Mouse (Mus musculus) spleen, adult 2 months (tissue): ENCODE measurements around the gene Otog. TPM values are rescaled to one million over a fixed set of nuclear protein-coding genes. Genes with fewer than 3 reads are reported as not detected.

Experiments
- DNase-seq, 2 experiments: peaks; one replicate each; pipeline versions ENCODE4 v3.0.0 to v3.0.0-alpha.2; 2012 to 2021; ENCODE audit warnings: low spot score in 2 of 2, low read depth in 1 of 2
- H3K27ac ChIP-seq: fragments of 200-500 bp; 2 replicates; pipeline ENCODE4 v1.5.1; 2012; ENCODE audit warnings: low read length, inconsistent platforms; ENCODE audit not compliant: insufficient read depth
- H3K27me3 ChIP-seq: fragments of 200-500 bp; 2 replicates; pipeline ENCODE4 v1.6.1; 2012; ENCODE audit warnings: mild to moderate bottlenecking, moderate library complexity, low read length, inconsistent platforms; ENCODE audit not compliant: control insufficient read depth, insufficient read depth
- H3K36me3 ChIP-seq: fragments of 200-500 bp; 2 replicates; pipeline ENCODE4 v1.6.1; 2012; ENCODE audit warnings: mild to moderate bottlenecking, low read length, inconsistent platforms; ENCODE audit not compliant: control insufficient read depth, insufficient read depth
- H3K4me1 ChIP-seq: fragments of 200-500 bp; 2 replicates; pipeline ENCODE4 v1.6.1; 2011; ENCODE audit warnings: inconsistent platforms; ENCODE audit not compliant: control insufficient read depth, insufficient read depth, insufficient read length
- H3K4me3 ChIP-seq: fragments of 200-500 bp; 2 replicates; pipeline ENCODE4 v1.5.1; 2011; ENCODE audit warnings: mild to moderate bottlenecking, inconsistent platforms; ENCODE audit not compliant: insufficient read depth, insufficient read length; ENCODE audit errors: extremely low read depth
- CTCF ChIP-seq: fragments of 200-500 bp; IDR thresholded peaks from 2 replicates; pipeline ENCODE4 v1.5.1; 2011; ENCODE audit warnings: mild to moderate bottlenecking, inconsistent platforms; ENCODE audit not compliant: insufficient read depth, insufficient read length, insufficient replicate concordance; ENCODE audit errors: extremely low read depth
- POLR2A ChIP-seq: fragments of 200-500 bp; IDR thresholded peaks from 2 replicates; pipeline ENCODE4 v1.6.1; 2011; ENCODE audit warnings: low read depth, low read length, inconsistent platforms
- WGBS: fragments of 180-500 bp; shearing (Covaris S2); methylation state at CpG from one replicate; pipeline ENCODE4 v1.1.7; 2018; 5-methylcytosine and 5-hydroxymethylcytosine counted together
- polyA plus RNA-seq: library from polyadenylated mRNA; depleted of rRNA; stranded (reverse); fragments of >200 nt; gene quantifications from 2 replicates; pipeline ENCODE4 v1.2.3, GENCODE M21; 2012

Otog gene
- polyA plus RNA-seq, 1 experiment: not detected

DNA sequence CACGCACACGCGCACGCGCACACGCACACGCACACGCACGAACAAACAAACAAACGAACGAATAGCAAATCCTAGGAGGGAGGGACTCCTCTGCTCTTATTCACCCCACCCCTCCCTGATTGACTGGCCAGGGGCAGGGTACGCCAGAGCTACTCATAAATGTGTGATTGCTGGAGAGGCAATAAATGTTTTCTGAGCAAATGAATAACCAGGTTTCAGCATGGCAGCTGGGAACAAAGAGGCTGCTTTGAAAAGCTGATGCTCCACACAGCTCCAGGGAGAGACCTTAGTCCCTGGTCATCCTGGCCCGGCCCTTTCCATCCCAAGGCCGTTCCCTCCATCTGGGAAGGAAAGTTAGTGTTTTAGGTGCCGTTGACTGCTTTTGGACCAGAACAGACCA is 4.4 kb upstream of the Otog start:
- no peak overlapping the region for H3K27ac ChIP-seq
- TF ChIP-seq POLR2A: no peak
- TF ChIP-seq CTCF: no peak
- DNase-seq: no peak
- WGBS: 87% methylated on average over 15 of the region's 15 CpGs
- no peak overlapping the region for H3K4me3 ChIP-seq
- H3K36me3 ChIP-seq: no peaks in the 10 kb centered on the region
- no peaks in the 10 kb centered on the region for H3K4me1 ChIP-seq
- no peaks in the 10 kb centered on the region for H3K27me3 ChIP-seq

- no peak for DNase-seq
- Histone ChIP-seq H3K27ac (no peak overlapping the region), H3K4me1 (no peaks in the 10 kb centered on the region), H3K4me3 (no peak overlapping the region), H3K36me3 (no peaks in the 10 kb centered on the region), H3K27me3 (no peaks in the 10 kb centered on the region)
- TF ChIP-seq CTCF (no peak), POLR2A (no peak)
- 86% methylated on average over 7 of the region's 7 CpGs for WGBS
Observed at GRCm38 (mm10) chr7:46237192-46237591, 3.6 kb upstream of the Otog start.

GRCm38 (mm10) chr7:46238346-46238745 is 2.4 kb upstream of the Otog start, which contains the start of gene Ush1c:
TSS of gene Ush1c (minus strand) at chr7:46238503.
- Histone ChIP-seq H3K27ac (no peak within 1 kb of the TSS), H3K36me3 (no peaks in the 10 kb centered on the region), H3K4me1 (no peaks in the 10 kb centered on the region), H3K27me3 (no peaks in the 10 kb centered on the region), H3K4me3 (no peak within 1 kb of the TSS)
- WGBS: 44% methylated on average over 10 of the region's 10 CpGs
- no peak for TF ChIP-seq POLR2A
- TF ChIP-seq CTCF: no peak
- DNase-seq: no peak

- Histone ChIP-seq H3K27ac (no peak overlapping the region), H3K27me3 (no peaks in the 10 kb centered on the region), H3K4me3 (no peak overlapping the region), H3K36me3 (no peaks in the 10 kb centered on the region), H3K4me1 (no peaks in the 10 kb centered on the region)
- no peak for DNase-seq
- WGBS: 80% methylated on average over 4 of the region's 4 CpGs
- TF ChIP-seq CTCF (no peak), POLR2A (no peak)
Observed at GRCm38 (mm10) chr7:46240091-46240490, 696 bp upstream of the Otog start.

DNA sequence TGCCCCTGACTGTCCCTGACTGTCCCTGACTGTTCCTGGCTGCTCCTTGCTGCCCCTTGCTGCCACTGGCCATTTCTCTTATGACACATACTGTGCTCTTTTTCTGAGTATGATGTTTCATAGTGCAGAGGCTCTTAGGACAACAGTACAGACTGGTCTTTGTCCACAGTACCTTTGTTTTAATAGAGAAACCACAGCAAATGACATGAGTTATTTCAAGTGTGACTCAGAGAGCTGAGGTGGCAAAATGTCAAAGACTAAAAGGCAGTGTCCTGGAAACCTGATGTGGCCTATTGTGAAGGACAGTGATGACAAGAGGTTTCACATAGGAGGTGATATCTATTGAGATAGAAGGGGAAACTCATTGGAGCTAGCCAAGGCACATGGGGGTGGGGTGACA is 6.1 kb downstream of the Otog start:
- TF ChIP-seq POLR2A (no peak), CTCF (no peak)
- no peak overlapping the region for H3K27ac ChIP-seq
- DNase-seq: no peak
- no peaks in the 10 kb centered on the region for H3K4me1 ChIP-seq
- H3K36me3 ChIP-seq: no peaks in the 10 kb centered on the region
- no peak overlapping the region for H3K4me3 ChIP-seq
- no peaks in the 10 kb centered on the region for H3K27me3 ChIP-seq

- DNase-seq: no peak
- 76% methylated on average over 3 of the region's 3 CpGs for WGBS
- no peaks in the 10 kb centered on the region for H3K36me3 ChIP-seq
- H3K4me1 ChIP-seq: no peaks in the 10 kb centered on the region
- H3K27me3 ChIP-seq: no peaks in the 10 kb centered on the region
- no peak overlapping the region for H3K4me3 ChIP-seq
- H3K27ac ChIP-seq: no peak overlapping the region
- TF ChIP-seq POLR2A (no peak), CTCF (no peak)
Observed at GRCm38 (mm10) chr7:46247606-46248005, 6.8 kb downstream of the Otog start.

GRCm38 (mm10) chr7:46251841-46252240 is 11.1 kb downstream of the Otog start:
- 88% methylated on average over 4 of the region's 4 CpGs for WGBS
- no peak for TF ChIP-seq CTCF
- TF ChIP-seq POLR2A: no peak
- no peaks in the 10 kb centered on the region for H3K36me3 ChIP-seq

More at GRCm38 (mm10) chr7:46251841-46252240, 11.1 kb downstream of the Otog start:
- H3K4me3 ChIP-seq: no peak overlapping the region
- no peak for DNase-seq
- no peak overlapping the region for H3K27ac ChIP-seq
- no peaks in the 10 kb centered on the region for H3K27me3 ChIP-seq
- no peaks in the 10 kb centered on the region for H3K4me1 ChIP-seq
